Mouse (Mus musculus) activated CD4-positive, CD25-positive, alpha-beta regulatory T cell (primary cell): ENCODE measurements around the gene Prss47. TPM values are rescaled to one million over a fixed set of nuclear protein-coding genes. Genes with fewer than 3 reads are reported as not detected.

Source experiments
- polyA plus RNA-seq, 2 experiments: library from polyadenylated mRNA; unstranded; fragments of 100-300 nt; shearing (Covaris generic); gene quantifications; one replicate each; pipeline ENCODE4 v1.2.1; 2017

Prss47 gene
- not detected for polyA plus RNA-seq

DNA sequence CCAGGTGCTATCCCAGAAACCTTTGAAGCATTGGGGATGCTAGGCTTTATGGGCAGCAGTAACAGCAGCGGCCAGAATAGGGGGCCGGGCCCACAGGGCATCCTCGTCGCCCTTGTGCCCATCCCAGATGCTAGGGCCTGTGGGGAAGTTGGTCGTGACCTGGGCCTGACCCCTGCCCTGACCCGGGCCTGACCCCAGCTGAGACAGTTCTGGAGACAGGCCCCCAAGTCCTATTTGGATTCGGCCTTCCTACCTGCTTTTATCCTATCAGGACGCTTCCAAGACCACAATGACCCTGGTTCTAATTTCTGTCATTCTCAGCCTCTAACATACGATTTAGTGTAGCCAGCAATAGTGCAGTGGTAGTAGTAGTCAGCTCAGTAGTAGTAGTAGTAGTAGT is at the start of gene Prss47:
Prss47 (minus strand) TSS at position 101 of the 400 bp plus-strand sequence.

GRCm38 (mm10) chr13:65032758-65033157 is 19.8 kb downstream of the Prss47 start, which contains the start of gene Spata31d1c:
TSS of gene Spata31d1c (plus strand) at chr13:65033058.

Other genes starting within 250 kb of the Prss47 start
- not detected for gene Cntnap3, start 148.8 kb downstream of the Prss47 start, polyA plus RNA-seq
- gene Spata31, start 135.4 kb downstream of the Prss47 start, polyA plus RNA-seq: not detected
- not detected for gene Spata31d1c, start 19.7 kb downstream of the Prss47 start, polyA plus RNA-seq
- 10 to 100 TPM; 50.7 to 72.8 TPM for gene Mfsd14b, start 60.2 kb upstream of the Prss47 start, polyA plus RNA-seq
- gene Olfr465-ps1, start 85.3 kb upstream of the Prss47 start, polyA plus RNA-seq: not detected
- gene Olfr466, start 97.5 kb upstream of the Prss47 start, polyA plus RNA-seq: under 1 TPM in 1 of 2 experiments, not detected in 1; 0.06 TPM
- not detected for gene Nlrp4f, start 153.2 kb upstream of the Prss47 start, polyA plus RNA-seq
- not detected for gene Gm10775, start 206.8 kb upstream of the Prss47 start, polyA plus RNA-seq
- gene Zfp369, start 226.1 kb upstream of the Prss47 start, polyA plus RNA-seq: 10 to 100 TPM; 12.7 to 15.1 TPM